Mouse (Mus musculus) c-Kit-negative CD71-positive TER-119-positive erythroid progenitor cells, embryonic 14.5 days (primary cell): ENCODE measurements at regions not wholly inside any gene's neighbourhood (a gene's known extent, or its start where the extent isn't known, plus 50 kb on each side); places are given as distances from the start of the nearest gene placed in this dataset.

ENCODE experiments used
- DNase-seq: peaks from one replicate; pipeline ENCODE4 v3.0.0-alpha.2; 2013; ENCODE audit warnings: low read depth, low spot score

DNA sequence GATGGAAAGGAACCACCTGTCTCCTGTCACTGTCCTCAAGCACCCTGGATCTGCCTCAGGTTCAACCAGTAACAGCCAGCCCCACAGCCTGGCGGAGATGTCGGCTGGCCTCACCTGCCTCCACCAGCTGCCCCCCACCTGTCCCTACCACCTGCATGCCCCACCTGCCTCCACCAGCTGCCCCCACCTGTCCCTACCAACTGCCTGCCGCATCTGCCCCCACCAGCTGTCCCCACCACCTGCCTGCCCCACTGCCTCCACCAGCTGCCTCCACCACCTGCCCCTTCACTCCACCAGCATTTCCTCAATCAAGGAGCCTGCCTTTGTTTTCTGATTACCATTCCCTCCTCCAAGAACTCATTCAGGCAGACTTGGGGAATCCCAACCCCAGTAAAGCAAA lies 68.9 kb upstream of the Smyd2 start:
- DNase-seq: no peak

DNA sequence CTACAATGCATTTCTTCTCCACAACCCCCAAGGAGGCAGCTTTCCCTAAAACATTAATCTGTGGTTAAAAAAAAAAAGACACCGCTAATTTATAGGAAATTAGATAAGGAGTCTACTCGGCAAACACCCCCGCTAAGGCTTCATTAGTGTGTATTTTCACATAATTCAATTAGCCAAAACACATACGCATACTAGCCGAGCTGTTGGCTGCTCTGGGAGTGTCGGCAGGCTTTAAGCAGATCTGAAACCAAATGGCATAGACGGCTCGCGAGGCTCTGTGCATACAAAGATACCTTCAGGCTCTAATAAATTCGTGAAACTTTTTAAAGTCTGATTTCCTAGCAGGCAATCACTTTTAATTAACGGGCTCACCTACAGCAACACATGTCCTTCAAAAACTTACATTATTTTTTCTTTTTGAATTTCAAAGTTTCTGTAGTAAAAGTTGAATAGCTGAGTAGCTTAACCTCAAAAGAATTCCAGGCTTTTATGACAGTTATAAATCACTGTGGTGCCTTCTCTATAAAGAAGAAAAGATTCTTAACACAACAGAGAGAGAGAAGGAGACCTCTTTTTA lies 68.0 kb upstream of the Smyd2 start:
- DNase-seq: no peak

DNA sequence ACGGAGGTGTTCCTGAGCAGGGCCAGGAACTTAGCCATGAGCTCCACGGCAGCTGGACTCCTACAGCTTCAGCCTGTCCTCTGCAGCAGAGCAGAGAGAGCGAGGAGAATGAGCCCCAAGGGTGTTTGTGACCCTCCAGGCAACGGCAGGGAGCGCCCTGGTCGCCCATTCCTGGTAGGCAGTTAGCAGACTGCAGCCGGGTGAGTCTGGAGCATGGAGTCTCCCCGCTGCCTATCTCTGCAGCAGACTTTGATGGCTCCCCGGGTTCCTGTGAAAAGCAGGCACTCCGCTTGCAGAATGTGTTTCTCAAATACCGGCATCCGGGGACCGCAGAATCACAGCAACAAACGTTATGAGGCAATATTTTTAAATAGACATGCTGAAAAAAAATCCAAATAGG lies 67.2 kb upstream of the Smyd2 start:
- DNase-seq: no peak

DNA sequence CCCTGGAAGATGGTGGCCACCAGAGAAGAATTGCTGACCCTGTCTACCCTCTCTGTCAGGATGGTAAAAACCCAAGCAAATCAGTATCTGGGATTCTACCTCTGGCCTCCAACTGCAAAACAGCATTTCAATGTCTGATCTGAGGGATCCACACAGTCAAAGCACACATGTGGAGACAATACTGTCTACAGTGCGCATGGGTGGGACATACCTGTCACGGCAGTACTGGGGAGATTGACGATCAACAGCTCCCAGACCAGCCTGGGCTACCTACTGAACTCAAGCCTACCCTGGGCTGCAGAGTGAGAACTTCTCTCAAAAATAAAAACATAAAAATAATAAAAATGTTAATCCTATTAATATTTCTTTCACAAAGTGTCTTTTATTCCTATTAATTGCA lies 66.7 kb upstream of the Smyd2 start:
- no peak for DNase-seq

DNA sequence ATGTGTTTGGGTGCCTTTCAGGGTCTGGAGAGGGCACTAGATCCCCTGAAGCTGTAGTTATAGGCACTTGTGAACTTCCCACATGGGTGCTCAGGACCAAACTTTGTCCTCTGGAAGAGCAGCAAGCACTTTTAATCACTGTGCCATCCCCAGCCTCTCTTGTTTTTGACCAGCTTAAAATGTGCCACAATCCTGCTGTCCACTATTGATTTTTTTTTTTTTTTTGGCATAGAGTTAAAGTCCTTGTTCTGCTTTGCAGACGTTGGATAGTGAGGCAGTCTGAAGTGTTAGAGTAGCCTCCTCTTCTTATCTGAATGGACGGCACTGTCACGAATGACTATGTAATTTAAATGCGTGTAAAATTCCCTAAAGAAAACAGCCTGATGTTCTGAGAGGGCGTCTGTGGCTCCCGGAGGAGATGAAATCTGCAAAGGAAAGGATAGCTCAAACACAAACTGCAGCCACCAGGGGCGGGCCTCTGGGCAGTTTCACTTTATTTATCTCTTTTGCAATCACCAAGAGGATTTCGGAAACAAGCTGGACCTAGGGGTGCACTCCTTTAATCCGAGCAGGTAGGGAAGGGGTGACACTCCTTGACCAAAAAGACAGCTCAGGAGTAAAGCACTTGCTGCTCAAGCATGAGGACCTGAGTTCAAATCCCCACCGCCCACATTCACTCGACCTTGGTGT lies 63.5 kb upstream of the Smyd2 start:
- no peak for DNase-seq

DNA sequence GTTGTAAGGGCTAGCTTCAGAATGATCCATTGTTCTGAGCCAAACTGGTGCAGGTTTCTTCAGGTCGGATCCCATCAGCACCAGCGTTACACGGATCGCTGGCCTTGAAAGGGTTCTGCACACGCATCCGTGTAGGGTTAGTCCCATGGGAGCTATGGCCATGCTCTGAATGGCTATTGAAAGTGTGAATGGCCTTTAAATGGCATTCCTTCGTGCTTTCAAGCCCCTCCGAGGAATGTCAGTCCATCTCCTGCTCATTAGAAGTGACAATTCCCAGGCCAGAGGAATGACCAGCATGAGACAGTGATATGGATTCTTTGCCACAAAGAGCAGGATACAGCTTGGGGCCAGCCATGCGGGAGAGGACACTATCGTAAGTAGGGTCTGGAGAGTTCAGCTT lies 56.1 kb upstream of the Smyd2 start:
- no peak for DNase-seq

DNA sequence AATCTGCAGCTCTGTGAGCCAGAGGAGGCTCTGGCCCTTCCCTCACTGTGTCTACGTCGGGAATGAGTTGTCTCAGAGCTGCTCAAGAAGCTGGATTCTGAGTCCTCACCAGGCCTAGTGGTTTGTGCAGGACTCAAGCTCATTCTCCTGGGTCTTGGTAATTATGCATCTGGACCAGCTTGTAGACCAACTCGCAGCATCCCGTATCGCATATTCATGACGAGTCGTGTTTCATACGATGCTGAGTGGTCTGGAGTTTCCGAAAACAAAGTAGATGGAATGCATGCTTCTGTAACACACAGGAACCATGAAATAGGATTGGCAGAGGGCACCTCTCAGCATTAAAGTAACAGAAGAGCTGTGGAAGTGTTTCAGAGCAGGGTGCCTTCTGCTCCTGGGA lies 53.5 kb upstream of the Smyd2 start:
- no peak for DNase-seq

DNA sequence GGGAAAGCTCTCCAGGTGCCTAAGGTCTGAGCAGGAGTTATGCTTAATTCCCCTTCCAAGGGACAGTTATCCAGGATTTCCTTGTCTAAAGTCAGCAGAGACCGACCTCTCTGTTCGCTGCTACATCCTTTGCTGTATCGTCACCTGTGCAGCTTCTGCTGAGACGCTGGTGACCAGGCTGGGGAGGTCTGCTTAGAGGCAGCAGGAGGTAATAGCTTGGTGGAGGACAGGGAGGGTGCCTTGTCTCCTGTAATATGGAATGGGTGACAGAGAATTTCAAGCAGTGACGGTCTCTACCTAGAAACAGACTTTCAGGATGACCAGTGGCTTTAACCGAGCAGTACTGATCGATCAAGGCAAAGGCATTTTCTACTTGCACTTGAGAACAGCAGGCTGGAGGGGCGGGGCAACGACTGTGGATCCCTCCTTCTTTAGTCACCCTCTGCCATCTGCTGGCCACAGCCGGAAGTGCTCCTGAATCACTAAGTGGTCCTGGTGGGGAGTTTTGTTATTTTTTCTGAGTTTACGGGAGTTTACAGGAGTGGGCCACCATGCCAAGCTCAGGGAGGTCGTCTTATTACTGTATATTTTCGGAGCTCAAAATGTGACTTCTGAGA lies 50.7 kb upstream of the Smyd2 start:
- DNase-seq: peak; percentile 37
